ENCODE assay signal across 8 mouse cellular contexts in genomic region chr14:80212916-80213315, GRCm38 (mm10).
DNase-seq lines count a peak whose midpoint lies in the region; ATAC-seq lines count a peak whose summit lies in the region.

No protein-coding gene starts in this region.

- peak; percentile 32 for DNase-seq in embryonic facial prominence, embryonic 11.5 days (ENCODE audit: low spot score)
- DNase-seq in embryonic facial prominence, embryonic 10.5 days (ENCODE audit: low spot score) = no peak
- peak; percentile 24 for DNase-seq in Muller cell, postnatal 12 days (ENCODE audit: inconsistent ontology term)
- peak; percentile 91 for DNase-seq in midbrain, embryonic 14.5 days
- no peak for DNase-seq in adipocyte (ENCODE audit: low spot score)
- DNase-seq in spleen, adult 18-20 months = no peak

- no peak for ATAC-seq in embryonic facial prominence, embryonic 11.5 days (replicated peaks; ENCODE audit: insufficient number of reproducible peaks, low FRiP score, low TSS enrichment, low read depth)
- peak; percentile 67; the same call in 1 of the 2 replicates for ATAC-seq in hindbrain, embryonic 13.5 days (ENCODE audit: low FRiP score)
- ATAC-seq in midbrain, embryonic 14.5 days (ENCODE audit: low FRiP score, low TSS enrichment) = peak; percentile 74; the same call in 1 of the 2 replicates
- ATAC-seq in liver, embryonic 12.5 days = no peak

- WGBS in embryonic facial prominence, embryonic 11.5 days = 42% methylated on average over 2 of the region's 2 CpGs
- 31% methylated on average over 2 of the region's 2 CpGs for WGBS in embryonic facial prominence, embryonic 10.5 days
- 33% methylated on average over 2 of the region's 2 CpGs for WGBS in hindbrain, embryonic 13.5 days
- 23% methylated on average over 2 of the region's 2 CpGs for WGBS in midbrain, embryonic 14.5 days
- WGBS in liver, embryonic 12.5 days (ENCODE audit: insufficient replicate concordance) = 43% methylated on average over 2 of the region's 2 CpGs

- no peak overlapping the region for H3K4me3 ChIP-seq in embryonic facial prominence, embryonic 11.5 days (ENCODE audit: low read depth, low read length)
- H3K4me3 ChIP-seq in embryonic facial prominence, embryonic 10.5 days = no peak overlapping the region
- H3K4me3 ChIP-seq in hindbrain, embryonic 13.5 days = no peak overlapping the region
- H3K4me3 ChIP-seq in midbrain, embryonic 14.5 days (replicated peaks; ENCODE audit: low read depth, low read length) = no peak overlapping the region
- no peak overlapping the region for H3K4me3 ChIP-seq in liver, embryonic 12.5 days

- no peaks in the 10 kb centered on the region for H3K36me3 ChIP-seq in embryonic facial prominence, embryonic 11.5 days (replicated peaks; ENCODE audit: control insufficient read depth, insufficient read depth, low read depth, low read length)
- H3K36me3 ChIP-seq in embryonic facial prominence, embryonic 10.5 days (replicated peaks) = no peaks in the 10 kb centered on the region
- H3K36me3 ChIP-seq in hindbrain, embryonic 13.5 days = no peaks in the 10 kb centered on the region
- no peaks in the 10 kb centered on the region for H3K36me3 ChIP-seq in midbrain, embryonic 14.5 days (ENCODE audit: control insufficient read depth, insufficient read depth, low read length)
- H3K36me3 ChIP-seq in liver, embryonic 12.5 days = no peaks in the 10 kb centered on the region

- H3K27me3 ChIP-seq in embryonic facial prominence, embryonic 11.5 days (ENCODE audit: control insufficient read depth, insufficient read depth, low read length) = no peaks in the 10 kb centered on the region
- H3K27me3 ChIP-seq in embryonic facial prominence, embryonic 10.5 days (replicated peaks; ENCODE audit: low read depth, poor library complexity, severe bottlenecking) = no peaks in the 10 kb centered on the region
- H3K27me3 ChIP-seq in hindbrain, embryonic 13.5 days = no peaks in the 10 kb centered on the region
- H3K27me3 ChIP-seq in midbrain, embryonic 14.5 days (ENCODE audit: control insufficient read depth, insufficient read depth, low read length) = no peaks in the 10 kb centered on the region
- H3K27me3 ChIP-seq in liver, embryonic 12.5 days (replicated peaks) = no peaks in the 10 kb centered on the region

- no peaks in the 10 kb centered on the region for H3K4me1 ChIP-seq in embryonic facial prominence, embryonic 11.5 days (ENCODE audit: control insufficient read depth, insufficient read depth, low read length)
- peaks cover 3% of the 10 kb centered on the region; the same call in 1 of the 2 replicates for H3K4me1 ChIP-seq in embryonic facial prominence, embryonic 10.5 days
- H3K4me1 ChIP-seq in hindbrain, embryonic 13.5 days (replicated peaks) = peaks cover 7% of the 10 kb centered on the region
- H3K4me1 ChIP-seq in midbrain, embryonic 14.5 days (ENCODE audit: control insufficient read depth, insufficient read depth, low read length) = 0 out of 2 replicates have a peak, but pooled peaks cover 4% of the 10 kb centered on the region
- no peaks in the 10 kb centered on the region for H3K4me1 ChIP-seq in liver, embryonic 12.5 days

- no peaks in the 10 kb centered on the region for H3K9me3 ChIP-seq in embryonic facial prominence, embryonic 11.5 days (replicated peaks; ENCODE audit: control insufficient read depth, low read length)
- H3K9me3 ChIP-seq in embryonic facial prominence, embryonic 10.5 days = no peaks in the 10 kb centered on the region
- H3K9me3 ChIP-seq in hindbrain, embryonic 13.5 days = no peaks in the 10 kb centered on the region
- H3K9me3 ChIP-seq in midbrain, embryonic 14.5 days (ENCODE audit: control insufficient read depth, low read length) = no peaks in the 10 kb centered on the region
- H3K9me3 ChIP-seq in liver, embryonic 12.5 days (replicated peaks) = no peaks in the 10 kb centered on the region

- no peak overlapping the region for H3K9ac ChIP-seq in embryonic facial prominence, embryonic 11.5 days (replicated peaks; ENCODE audit: low read length)
- H3K9ac ChIP-seq in hindbrain, embryonic 13.5 days = no peak overlapping the region
- H3K9ac ChIP-seq in midbrain, embryonic 14.5 days (replicated peaks; ENCODE audit: low read length) = no peak overlapping the region
- H3K9ac ChIP-seq in liver, embryonic 12.5 days = no peak overlapping the region

- no peak overlapping the region for H3K4me2 ChIP-seq in embryonic facial prominence, embryonic 11.5 days (ENCODE audit: low read depth, low read length)
- H3K4me2 ChIP-seq in hindbrain, embryonic 13.5 days = no peak overlapping the region
- H3K4me2 ChIP-seq in midbrain, embryonic 14.5 days (ENCODE audit: low read length) = no peak overlapping the region
- H3K4me2 ChIP-seq in liver, embryonic 12.5 days = no peak overlapping the region

- H3K27ac ChIP-seq in embryonic facial prominence, embryonic 11.5 days (replicated peaks; ENCODE audit: low read depth, low read length) = no peak overlapping the region
- H3K27ac ChIP-seq in embryonic facial prominence, embryonic 10.5 days (replicated peaks) = no peak overlapping the region
- H3K27ac ChIP-seq in hindbrain, embryonic 13.5 days = 0 out of 2 replicates have a peak overlapping the region, but pooled peaks have one; percentile 8
- H3K27ac ChIP-seq in midbrain, embryonic 14.5 days (replicated peaks; ENCODE audit: low read depth, low read length) = no peak overlapping the region
- H3K27ac ChIP-seq in liver, embryonic 12.5 days = no peak overlapping the region

Comparison
In these comparisons a context has a peak if more than half of its experiments do, and no peak if none do; other contexts are left out.
1. DNase-seq: peak in embryonic facial prominence, embryonic 11.5 days (single experiment), Muller cell, postnatal 12 days (single experiment) and midbrain, embryonic 14.5 days (single experiment); none in embryonic facial prominence, embryonic 10.5 days (single experiment), adipocyte (single experiment) and spleen, adult 18-20 months (0 of 2).
2. ATAC-seq: peak in hindbrain, embryonic 13.5 days (single experiment) and midbrain, embryonic 14.5 days (single experiment); none in embryonic facial prominence, embryonic 11.5 days (single experiment) and liver, embryonic 12.5 days (single experiment).